Mouse (Mus musculus) MEL (cell line): ENCODE measurements around the gene Traf5.

Source experiments
- ELF1 ChIP-seq: IDR thresholded peaks from 2 replicates; pipeline ENCODE4 v1.6.1; 2014; ENCODE audit warnings: low read depth, mild to moderate bottlenecking, inconsistent platforms, low read length, improper control_type of control experiment, moderate library complexity
- JUND ChIP-seq: IDR thresholded peaks from 2 replicates; pipeline ENCODE4 v1.6.1; 2011; ENCODE audit warnings: low read depth, mild to moderate bottlenecking, improper control_type of control experiment, low read length
- MAX ChIP-seq: IDR thresholded peaks from 2 replicates; pipeline ENCODE4 v1.6.1; 2011; ENCODE audit warnings: low read length, improper control_type of control experiment
- MYB ChIP-seq: IDR thresholded peaks from 2 replicates; pipeline ENCODE4 v1.6.1; 2011; ENCODE audit warnings: mild to moderate bottlenecking, low read depth, low read length, improper control_type of control experiment
- RAD21 ChIP-seq: IDR thresholded peaks from 2 replicates; pipeline ENCODE4 v1.6.1; 2011; ENCODE audit warnings: mild to moderate bottlenecking, low read depth, low read length, improper control_type of control experiment
- SIN3A ChIP-seq: IDR thresholded peaks from 2 replicates; pipeline ENCODE4 v1.6.1; 2012; ENCODE audit warnings: low read length, improper control_type of control experiment, inconsistent platforms
- UBTF ChIP-seq: IDR thresholded peaks from 2 replicates; pipeline ENCODE4 v1.6.1; 2012; ENCODE audit warnings: low read depth, mild to moderate bottlenecking, inconsistent platforms, low read length, improper control_type of control experiment, moderate library complexity, borderline replicate concordance; ENCODE audit not compliant: insufficient read depth

DNA sequence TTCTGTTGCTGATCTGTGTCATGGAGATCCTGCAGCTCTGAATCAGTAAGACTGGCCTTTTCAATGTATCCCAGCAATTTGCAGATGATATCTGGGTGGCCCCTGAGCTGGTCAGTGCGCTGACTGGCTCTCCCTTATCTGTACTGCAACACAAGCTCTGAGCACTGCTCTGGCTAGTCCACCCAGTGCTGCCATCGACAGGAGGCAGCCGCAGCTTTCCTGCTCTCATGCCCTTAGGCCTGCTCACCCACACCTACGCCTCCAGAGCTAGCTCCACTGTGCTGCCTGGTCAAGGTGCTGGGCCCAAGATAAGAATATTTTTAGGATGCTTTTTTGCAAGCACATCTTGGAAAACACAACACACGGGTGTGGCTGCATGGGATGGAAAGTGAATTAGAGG, 97.9 kb downstream of the Traf5 start:
- TF ChIP-seq SIN3A = no peak
- no peak for TF ChIP-seq JUND
- no peak for TF ChIP-seq UBTF
- no peak for TF ChIP-seq ELF1
- TF ChIP-seq MYB = no peak
- TF ChIP-seq RAD21 = no peak
- TF ChIP-seq MAX = no peak
